Mouse (Mus musculus) neural tube, embryonic 14.5 days (tissue): Measurements from ENCODE around the gene Pipox. TPM values are rescaled to one million over a fixed set of nuclear protein-coding genes. Genes with fewer than 3 reads are reported as not detected.

Experiments used
- ATAC-seq: fragments of 200-750 bp; cut with Nextera tagmentation; 2 replicates; pipeline ENCODE4 v1.8.0; 2017; ENCODE audit warnings: low read depth, mild to moderate bottlenecking, moderate TSS enrichment, moderate library complexity
- H3K27ac ChIP-seq: fragments of 300-500 bp; sonication (generic); 2 replicates; pipeline ENCODE4 v1.5.1; 2014; ENCODE audit warnings: low read depth, mild to moderate bottlenecking, control low read depth, low read length, moderate library complexity, mixed read lengths
- H3K27me3 ChIP-seq: fragments of 300-500 bp; sonication (generic); 2 replicates; pipeline ENCODE4 v1.6.1; 2014; ENCODE audit warnings: low read length; ENCODE audit not compliant: control insufficient read depth, insufficient read depth
- H3K36me3 ChIP-seq: fragments of 300-500 bp; sonication (generic); 2 replicates; pipeline ENCODE4 v1.6.1; 2014; ENCODE audit warnings: low read length, mixed read lengths; ENCODE audit not compliant: control insufficient read depth, insufficient read depth
- H3K4me1 ChIP-seq: fragments of 300-500 bp; sonication (generic); 2 replicates; pipeline ENCODE4 v1.6.1; 2014; ENCODE audit warnings: low read length; ENCODE audit not compliant: control insufficient read depth, insufficient read depth
- H3K4me2 ChIP-seq: fragments of 300-500 bp; sonication (generic); 2 replicates; pipeline ENCODE4 v1.6.1; 2014; ENCODE audit warnings: mild to moderate bottlenecking, low read depth, low read length, control low read depth
- H3K4me3 ChIP-seq: fragments of 300-500 bp; sonication (generic); 2 replicates; pipeline ENCODE4 v1.5.1; 2014; ENCODE audit warnings: low read depth, low read length, control low read depth, mixed read lengths
- H3K9ac ChIP-seq: fragments of 300-500 bp; sonication (generic); replicated peaks from 2 replicates; pipeline ENCODE4 v1.6.1; 2014; ENCODE audit warnings: low read depth, mild to moderate bottlenecking, control low read depth, low read length, mixed read lengths
- H3K9me3 ChIP-seq: fragments of 300-500 bp; sonication (generic); 2 replicates; pipeline ENCODE4 v1.6.1; 2016; ENCODE audit warnings: low read length; ENCODE audit not compliant: control insufficient read depth
- WGBS: fragments of 180-500 bp; shearing (Covaris S2); extraction: QIAGEN DNeasy Blood & Tissue Kit; methylation state at CpG from one replicate; pipeline ENCODE4 v1.1.7; 2014; 5-methylcytosine and 5-hydroxymethylcytosine counted together
- polyA plus RNA-seq: library from polyadenylated mRNA; unstranded; fragments of >200 nt; fragmentation: Nextera tagmentation; extraction: Ambion mirVana; gene quantifications from 2 replicates; pipeline ENCODE4 v1.2.1, GENCODE M21; 2014

Pipox gene
- polyA plus RNA-seq, 1 experiment from 2014 or later: 4.6 TPM

DNA sequence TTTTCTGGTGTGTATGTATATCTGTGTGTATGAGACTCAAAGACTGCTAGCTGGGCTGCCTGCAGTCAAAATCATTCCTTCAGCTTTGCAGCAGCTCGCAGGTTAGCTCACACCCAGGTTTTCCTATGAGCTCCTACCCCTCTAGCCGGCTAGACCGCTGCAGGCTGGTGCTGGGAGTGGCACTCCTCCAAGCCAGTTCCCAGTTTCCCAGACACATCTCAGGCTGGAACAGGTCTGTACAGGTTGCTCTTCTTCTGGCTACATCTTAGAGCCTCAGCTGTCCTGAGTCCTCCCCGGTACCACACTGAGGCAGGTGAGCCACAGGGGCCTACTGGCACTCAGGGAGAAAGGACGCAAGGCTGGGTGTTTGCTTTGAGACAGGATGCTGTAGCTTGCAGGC, 56.0 kb downstream of the Pipox start:
- H3K9me3 ChIP-seq: no peaks in the 10 kb centered on the region
- H3K27ac ChIP-seq: no peak overlapping the region
- peaks cover 26% of the 10 kb centered on the region for H3K36me3 ChIP-seq
- no peaks in the 10 kb centered on the region for H3K27me3 ChIP-seq
- H3K4me2 ChIP-seq: no peak overlapping the region
- peaks cover 9% of the 10 kb centered on the region for H3K4me1 ChIP-seq
- H3K4me3 ChIP-seq: no peak overlapping the region
- 73% methylated on average over 5 of the region's 5 CpGs for WGBS
- H3K9ac ChIP-seq: no peak overlapping the region
- ATAC-seq: no peak

DNA sequence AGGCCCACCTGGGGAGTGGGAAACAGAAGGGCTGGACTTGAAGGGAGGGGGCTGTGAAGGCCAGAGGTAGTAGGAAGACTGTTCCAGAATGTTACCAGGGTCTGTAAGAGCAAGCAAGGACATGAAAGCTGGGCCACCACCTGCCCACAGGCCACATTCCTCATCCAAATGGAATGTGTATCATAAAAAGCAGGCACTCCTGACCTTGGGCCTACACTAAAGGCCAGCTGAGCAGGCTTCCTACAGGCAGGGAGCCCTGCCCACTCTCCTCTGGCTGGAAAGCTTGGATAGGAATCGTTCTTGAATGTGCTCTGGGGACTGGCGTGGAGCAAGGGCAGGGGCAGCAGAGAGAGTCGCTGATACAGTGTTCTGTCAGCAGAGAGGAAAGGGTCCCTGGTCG, 57.1 kb downstream of the Pipox start:
- Histone ChIP-seq H3K27ac (peak overlapping the region; percentile 34; the same call in 1 of the 2 replicates), H3K4me1 (peaks cover 9% of the 10 kb centered on the region), H3K9ac (no peak overlapping the region), H3K4me2 (no peak overlapping the region), H3K36me3 (peaks cover 25% of the 10 kb centered on the region; the same call in 1 of the 2 replicates), H3K4me3 (no peak overlapping the region), H3K9me3 (no peaks in the 10 kb centered on the region), H3K27me3 (no peaks in the 10 kb centered on the region)
- ATAC-seq: no peak
- 76% methylated on average over 4 of the region's 4 CpGs for WGBS

DNA sequence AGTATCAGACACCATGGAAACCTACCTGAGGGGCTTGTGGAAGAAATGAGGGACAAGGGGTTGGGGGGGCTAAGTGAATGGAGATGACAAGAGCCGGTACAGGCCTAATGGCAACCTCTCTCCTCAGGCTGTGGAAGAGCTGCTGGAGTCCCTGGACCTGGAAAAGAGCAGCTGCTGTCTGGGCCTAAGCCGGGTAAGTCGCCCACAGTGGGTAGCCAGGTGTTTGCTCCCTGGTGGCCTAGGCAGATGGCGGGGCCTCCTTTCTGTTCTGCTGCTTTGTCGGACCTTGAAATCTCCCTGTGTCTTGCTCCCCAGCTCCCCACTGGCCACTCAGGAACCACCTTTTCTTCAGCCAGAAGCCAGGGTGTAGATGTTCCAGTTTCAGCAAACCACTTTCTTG, 57.6 kb downstream of the Pipox start:
- no peak for ATAC-seq
- H3K9ac ChIP-seq: no peak overlapping the region
- no peak overlapping the region for H3K4me3 ChIP-seq
- WGBS: 68% methylated on average over 5 of the region's 5 CpGs
- no peak overlapping the region for H3K4me2 ChIP-seq
- H3K27ac ChIP-seq: no peak overlapping the region
- no peaks in the 10 kb centered on the region for H3K27me3 ChIP-seq
- peaks cover 23% of the 10 kb centered on the region; the same call in 1 of the 2 replicates for H3K36me3 ChIP-seq
- no peaks in the 10 kb centered on the region for H3K9me3 ChIP-seq
- H3K4me1 ChIP-seq: peaks cover 7% of the 10 kb centered on the region

DNA sequence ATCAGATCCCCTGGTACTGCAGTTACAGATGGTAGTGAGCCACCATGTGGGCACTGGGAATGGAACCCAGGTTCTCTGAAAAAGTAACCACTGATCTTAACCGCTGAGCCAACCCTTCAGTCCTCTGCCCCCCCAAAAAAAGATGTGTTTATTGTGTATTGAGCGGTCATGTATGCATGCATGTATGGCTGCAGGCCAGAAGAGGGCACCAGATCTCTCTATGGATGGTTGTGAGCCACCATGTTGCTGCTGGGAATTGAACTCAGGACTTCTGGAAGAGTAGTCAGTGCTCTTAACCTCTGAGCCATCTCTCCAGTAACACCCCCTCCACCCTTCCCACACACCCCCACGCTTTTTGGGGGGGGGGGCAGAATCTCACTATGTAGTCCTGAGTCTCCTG, 58.8 kb downstream of the Pipox start:
- Histone ChIP-seq H3K36me3 (peaks cover 23% of the 10 kb centered on the region; the same call in 1 of the 2 replicates), H3K4me2 (no peak overlapping the region)
- 77% methylated on average over 3 of the region's 3 CpGs for WGBS

DNA sequence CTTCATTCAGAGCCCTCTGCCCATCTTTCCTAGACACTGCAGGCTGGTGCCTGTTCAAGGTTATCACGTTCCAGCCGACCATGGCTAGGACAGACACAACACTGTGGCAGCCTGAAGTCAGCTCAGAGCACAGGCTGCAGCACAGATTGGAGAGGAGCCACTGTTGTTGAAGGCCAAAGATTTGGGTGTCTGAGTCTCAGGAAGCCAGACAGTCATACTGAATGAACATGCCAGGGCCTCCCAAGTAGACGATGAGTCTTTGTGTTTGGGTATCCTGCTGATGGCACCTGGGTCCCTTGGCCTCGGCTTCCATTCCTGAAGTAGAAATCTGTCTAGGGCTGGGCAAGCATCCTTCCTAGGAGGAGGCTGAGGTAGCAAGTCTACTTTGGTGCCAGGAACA, 61.4 kb downstream of the Pipox start:
- 93% methylated on average over 4 of the region's 4 CpGs for WGBS

More for the DNA sequence above, 58.8 kb downstream of the Pipox start:
- no peak overlapping the region for H3K9ac ChIP-seq
- H3K9me3 ChIP-seq: no peaks in the 10 kb centered on the region
- no peak overlapping the region for H3K27ac ChIP-seq
- no peak overlapping the region for H3K4me3 ChIP-seq
- no peak for ATAC-seq
- H3K27me3 ChIP-seq: no peaks in the 10 kb centered on the region
- peaks cover 4% of the 10 kb centered on the region; the same call in 1 of the 2 replicates for H3K4me1 ChIP-seq

DNA sequence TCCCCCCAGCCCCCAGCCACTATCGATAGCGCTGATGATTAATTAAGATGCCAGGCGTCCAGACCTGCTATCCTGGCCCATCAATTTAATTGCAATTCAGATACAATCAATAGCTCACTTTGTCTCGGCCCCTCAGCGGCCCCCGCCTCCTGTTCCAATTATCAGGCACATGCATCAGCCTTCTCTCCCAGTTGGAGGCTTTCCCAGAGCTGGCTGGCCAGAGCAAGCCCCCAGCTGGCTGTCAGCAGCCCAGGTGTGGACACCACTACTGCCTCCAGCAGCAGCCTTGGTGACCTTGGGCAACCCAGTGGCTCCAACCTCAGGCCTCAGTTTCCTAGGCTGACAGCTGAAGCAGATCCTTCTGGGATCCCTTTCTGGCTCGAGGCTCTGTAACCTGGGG, 63.0 kb downstream of the Pipox start:
- ATAC-seq: no peak
- H3K27ac ChIP-seq: 0 out of 2 replicates have a peak overlapping the region, but pooled peaks have one; percentile 16
- peaks cover 12% of the 10 kb centered on the region; the same call in 1 of the 2 replicates for H3K4me1 ChIP-seq
- no peaks in the 10 kb centered on the region for H3K9me3 ChIP-seq
- H3K9ac ChIP-seq: no peak overlapping the region
- H3K4me2 ChIP-seq: no peak overlapping the region
- H3K36me3 ChIP-seq: peaks cover 26% of the 10 kb centered on the region
- WGBS: 32% methylated on average over 7 of the region's 7 CpGs
- H3K4me3 ChIP-seq: no peak overlapping the region
- no peaks in the 10 kb centered on the region for H3K27me3 ChIP-seq

More for the DNA sequence above, 61.4 kb downstream of the Pipox start:
- Histone ChIP-seq H3K9me3 (no peaks in the 10 kb centered on the region), H3K27me3 (no peaks in the 10 kb centered on the region), H3K4me2 (no peak overlapping the region), H3K4me3 (no peak overlapping the region), H3K9ac (no peak overlapping the region), H3K4me1 (peaks cover 5% of the 10 kb centered on the region; the same call in 1 of the 2 replicates), H3K36me3 (peaks cover 34% of the 10 kb centered on the region), H3K27ac (no peak overlapping the region)
- no peak for ATAC-seq

Other genes starting within 250 kb of the Pipox start
- gene Nufip2, start 207.9 kb downstream of the Pipox start, polyA plus RNA-seq: 4.4 and 7.3 TPM in 2 replicates
- gene Cryba1, start 168.8 kb downstream of the Pipox start, polyA plus RNA-seq: 0.64 and 0.72 TPM in 2 replicates
- 35.7 and 42.6 TPM in 2 replicates for gene Myo18a, start 130.8 kb downstream of the Pipox start, polyA plus RNA-seq
- gene Gm10277, start 106.3 kb downstream of the Pipox start, polyA plus RNA-seq: 2.1 and 2.4 TPM in 2 replicates
- 121 and 145 TPM in 2 replicates for gene Sez6, start 36.7 kb upstream of the Pipox start, polyA plus RNA-seq
- 16.3 and 19.0 TPM in 2 replicates for gene Phf12, start 88.7 kb upstream of the Pipox start, polyA plus RNA-seq
- 55.6 and 58.6 TPM in 2 replicates for gene Dhrs13, start 138.2 kb upstream of the Pipox start, polyA plus RNA-seq
- gene Flot2, start 143.8 kb upstream of the Pipox start, polyA plus RNA-seq: 106 and 117 TPM in 2 replicates
- gene Eral1, start 186.3 kb upstream of the Pipox start, polyA plus RNA-seq: 30.4 and 33.6 TPM in 2 replicates
- gene Fam222b, start 200.6 kb upstream of the Pipox start, polyA plus RNA-seq: 29.3 and 35.6 TPM in 2 replicates